Mouse (Mus musculus) lung, embryonic 14.5 days (tissue): ENCODE measurements around the gene Asb15. TPM values are rescaled to one million over a fixed set of nuclear protein-coding genes. Genes with fewer than 3 reads are reported as not detected.

ENCODE experiments used
- ATAC-seq: fragments of 200-750 bp; cut with Nextera tagmentation; 2 replicates; pipeline ENCODE4 v1.8.0; 2017; ENCODE audit warnings: mild to moderate bottlenecking, moderate TSS enrichment, moderate library complexity; ENCODE audit not compliant: insufficient read depth
- DNase-seq: peaks from one replicate; pipeline ENCODE4 v3.0.0-alpha.2; 2015
- H3K27ac ChIP-seq: fragments of 300-500 bp; sonication (generic); 2 replicates; pipeline ENCODE4 v1.5.1; 2014; ENCODE audit warnings: low read depth, mild to moderate bottlenecking, moderate library complexity
- H3K27me3 ChIP-seq: fragments of 300-500 bp; sonication (generic); 2 replicates; pipeline ENCODE4 v1.6.1; 2014; ENCODE audit warnings: low read length, control low read depth; ENCODE audit not compliant: insufficient read depth
- H3K36me3 ChIP-seq: fragments of 300-500 bp; sonication (generic); 2 replicates; pipeline ENCODE4 v1.6.1; 2014; ENCODE audit warnings: control low read depth; ENCODE audit not compliant: insufficient read depth
- H3K4me1 ChIP-seq: fragments of 300-500 bp; sonication (generic); 2 replicates; pipeline ENCODE4 v1.6.1; 2014; ENCODE audit warnings: antibody characterized with exemption, control low read depth; ENCODE audit not compliant: insufficient read depth
- H3K4me2 ChIP-seq: fragments of 300-500 bp; sonication (generic); 2 replicates; pipeline ENCODE4 v1.6.1; 2014; ENCODE audit warnings: mild to moderate bottlenecking
- H3K4me3 ChIP-seq: fragments of 300-500 bp; sonication (generic); 2 replicates; pipeline ENCODE4 v1.5.1; 2014; ENCODE audit warnings: low read depth, low read length
- H3K9ac ChIP-seq: fragments of 300-500 bp; sonication (generic); 2 replicates; pipeline ENCODE4 v1.6.1; 2014
- H3K9me3 ChIP-seq: fragments of 300-500 bp; sonication (generic); 2 replicates; pipeline ENCODE4 v1.6.1; 2016; ENCODE audit warnings: low read depth, low read length, control low read depth
- CTCF ChIP-seq: IDR thresholded peaks from 2 replicates; pipeline ENCODE4 v1.5.1; 2016; ENCODE audit warnings: antibody characterized with exemption, low read depth
- WGBS: fragments of 180-500 bp; shearing (Covaris S2); extraction: QIAGEN DNeasy Blood & Tissue Kit; methylation state at CpG from one replicate; pipeline ENCODE4 v1.1.7; 2014; 5-methylcytosine and 5-hydroxymethylcytosine counted together
- polyA plus RNA-seq: library from polyadenylated mRNA; unstranded; fragments of >200 nt; fragmentation: Nextera tagmentation; extraction: Ambion mirVana; gene quantifications from 2 replicates; pipeline ENCODE4 v1.2.1, GENCODE M21; 2014

Asb15 gene
- polyA plus RNA-seq: 0.13 TPM in 1 of 2 replicates, not detected in the other

DNA sequence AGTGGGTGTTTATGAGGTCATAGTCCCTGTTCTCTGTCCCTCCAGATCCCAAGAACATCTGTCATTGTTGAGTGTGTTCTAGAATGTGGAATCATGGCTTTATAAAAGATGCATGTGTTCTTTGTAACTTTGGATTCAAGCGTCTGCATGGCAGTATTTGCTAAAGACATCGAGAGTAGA lies at the start of gene Asb15:
Gene Asb15, plus strand, starts transcription at position 81 of the 180 bp plus-strand sequence.
- Histone ChIP-seq H3K9ac (peak within 1 kb of the TSS; percentile 56), H3K4me3 (peak within 1 kb of the TSS; percentile 57), H3K27ac (0 out of 2 replicates have a peak within 1 kb of the TSS, but pooled peaks have one; percentile 3), H3K36me3 (peaks cover 9% of the 10 kb centered on the region; the same call in 1 of the 2 replicates), H3K4me1 (peaks cover 5% of the 10 kb centered on the region), H3K27me3 (no peaks in the 10 kb centered on the region), H3K4me2 (peak within 1 kb of the TSS; percentile 75), H3K9me3 (no peaks in the 10 kb centered on the region)
- ATAC-seq (no peak), DNase-seq (no peak)
- 46% methylated on average over 2 of the region's 2 CpGs for WGBS
- TF ChIP-seq CTCF: no peak

DNA sequence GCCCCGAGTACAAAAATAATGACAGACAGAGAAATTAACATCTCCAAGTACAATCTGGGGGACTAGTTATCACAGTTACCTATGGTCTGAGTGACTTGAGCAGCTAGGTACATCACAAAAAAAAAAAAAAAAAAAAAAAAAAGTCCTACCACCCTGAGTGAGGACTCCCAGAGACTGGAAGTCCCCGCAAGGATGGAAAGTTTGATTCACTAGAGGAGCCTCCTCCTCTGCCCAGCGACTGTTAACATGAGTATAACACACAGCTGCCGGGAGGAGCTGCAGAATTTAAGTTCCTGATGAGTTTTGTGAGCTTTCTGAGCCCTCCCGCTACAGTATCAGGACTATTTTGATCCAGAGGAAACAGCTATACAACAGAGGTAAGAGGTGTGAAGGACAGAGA lies 41.4 kb upstream of the Asb15 start:
- DNase-seq (no peak), ATAC-seq (no peak)
- Histone ChIP-seq H3K9ac (no peak overlapping the region), H3K4me2 (no peak overlapping the region), H3K27ac (no peak overlapping the region), H3K4me1 (no peaks in the 10 kb centered on the region), H3K9me3 (no peaks in the 10 kb centered on the region), H3K36me3 (no peaks in the 10 kb centered on the region), H3K4me3 (no peak overlapping the region), H3K27me3 (no peaks in the 10 kb centered on the region)
- 67% methylated on average over 5 of the region's 5 CpGs for WGBS
- TF ChIP-seq CTCF: no peak

DNA sequence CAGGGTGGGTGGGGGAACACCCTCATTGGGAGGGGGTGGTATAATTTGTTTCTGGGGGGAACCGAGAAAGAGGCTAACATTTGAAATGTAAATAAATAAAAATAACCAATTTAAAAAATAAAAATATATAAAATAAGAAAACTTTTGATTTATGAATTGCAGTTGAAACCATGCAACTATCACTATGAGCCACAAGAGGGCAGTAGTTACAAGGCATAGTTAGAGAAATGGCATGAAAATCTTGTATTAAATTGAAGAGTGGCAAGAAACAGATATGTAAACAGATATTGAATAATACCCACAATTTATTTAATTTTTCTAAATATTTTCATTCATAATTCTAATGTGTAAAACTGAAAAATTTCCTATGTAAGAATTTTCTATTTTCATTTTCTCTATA lies 37.6 kb upstream of the Asb15 start:
- Histone ChIP-seq H3K9ac (no peak overlapping the region), H3K36me3 (no peaks in the 10 kb centered on the region), H3K9me3 (no peaks in the 10 kb centered on the region), H3K27me3 (no peaks in the 10 kb centered on the region), H3K4me2 (no peak overlapping the region), H3K27ac (no peak overlapping the region), H3K4me1 (no peaks in the 10 kb centered on the region), H3K4me3 (no peak overlapping the region)
- DNase-seq (peak; percentile 70), ATAC-seq (no peak)
- 3% methylated on average over 1 of the region's 1 CpGs for WGBS
- TF ChIP-seq CTCF: peak; percentile 63

GRCm38 (mm10) chr6:24504141-24504540 lies 23.8 kb upstream of the Asb15 start:
- ATAC-seq (no peak), DNase-seq (peak; percentile 51)
- no peaks in the 10 kb centered on the region for H3K9me3 ChIP-seq
- H3K27me3 ChIP-seq: no peaks in the 10 kb centered on the region
- no peaks in the 10 kb centered on the region for H3K36me3 ChIP-seq
- no peak overlapping the region for H3K4me2 ChIP-seq
- H3K27ac ChIP-seq: no peak overlapping the region
- H3K4me1 ChIP-seq: no peaks in the 10 kb centered on the region
- no peak for TF ChIP-seq CTCF
- 67% methylated on average over 2 of the region's 2 CpGs for WGBS
- no peak overlapping the region for H3K9ac ChIP-seq
- H3K4me3 ChIP-seq: no peak overlapping the region

- Histone ChIP-seq H3K27ac (0 out of 2 replicates have a peak within 1 kb of the TSS, but pooled peaks have one; percentile 18), H3K27me3 (no peaks in the 10 kb centered on the region)
- TF ChIP-seq CTCF: no peak
These were observed 13.2 kb upstream of the Asb15 start, which contains the start of gene Iqub for GRCm38 (mm10) chr6:24514552-24515284. Gene Iqub (minus strand): TSS chr6:24515067.

GRCm38 (mm10) chr6:24516197-24516596 lies 11.7 kb upstream of the Asb15 start:
- no peaks in the 10 kb centered on the region for H3K4me1 ChIP-seq
- no peak overlapping the region for H3K27ac ChIP-seq
- no peak overlapping the region for H3K4me3 ChIP-seq
- H3K9me3 ChIP-seq: no peaks in the 10 kb centered on the region
- no peaks in the 10 kb centered on the region for H3K27me3 ChIP-seq
- WGBS: 41% methylated on average over 2 of the region's 2 CpGs
- H3K36me3 ChIP-seq: peaks cover 21% of the 10 kb centered on the region
- ATAC-seq (peak; percentile 73), DNase-seq (peak; percentile 79)
- H3K9ac ChIP-seq: no peak overlapping the region
- H3K4me2 ChIP-seq: no peak overlapping the region
- TF ChIP-seq CTCF: peak; percentile 63

More at GRCm38 (mm10) chr6:24514552-24515284, 13.2 kb upstream of the Asb15 start, which contains the start of gene Iqub:
- H3K4me2 ChIP-seq: peak within 1 kb of the TSS; percentile 27
- DNase-seq (peak; percentile 77), ATAC-seq (peak; percentile 88)
- no peak within 1 kb of the TSS; the same call in 1 of the 2 replicates for H3K9ac ChIP-seq
- H3K9me3 ChIP-seq: no peaks in the 10 kb centered on the region
- WGBS: 16% methylated on average over 13 of the region's 13 CpGs
- H3K4me3 ChIP-seq: no peak within 1 kb of the TSS
- H3K36me3 ChIP-seq: peaks cover 11% of the 10 kb centered on the region
- no peaks in the 10 kb centered on the region for H3K4me1 ChIP-seq

DNA sequence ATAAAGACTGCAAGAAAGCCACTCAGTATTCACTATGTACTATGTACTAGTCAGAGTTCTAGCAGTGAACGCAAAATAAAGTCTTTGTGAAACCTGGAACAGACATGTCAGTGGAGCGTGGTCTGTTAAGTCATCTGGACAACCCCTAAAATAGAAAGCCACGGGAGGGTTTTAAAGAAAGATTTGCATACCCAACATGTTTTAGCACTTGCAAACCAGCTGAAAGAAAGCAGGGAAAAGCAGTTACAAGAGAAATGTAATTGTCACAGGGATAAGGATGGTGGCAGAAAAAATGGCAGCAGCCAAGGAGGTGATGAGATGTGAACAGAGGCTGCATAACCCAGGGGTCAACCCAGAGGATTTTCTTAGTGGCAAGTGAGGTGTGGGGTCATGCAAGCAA lies 2.2 kb upstream of the Asb15 start:
- Histone ChIP-seq H3K9me3 (no peaks in the 10 kb centered on the region), H3K4me2 (peak overlapping the region; percentile 75; the same call in 1 of the 2 replicates), H3K4me3 (no peak overlapping the region), H3K4me1 (peaks cover 5% of the 10 kb centered on the region), H3K9ac (no peak overlapping the region), H3K27me3 (no peaks in the 10 kb centered on the region), H3K36me3 (peaks cover 28% of the 10 kb centered on the region; the same call in 1 of the 2 replicates), H3K27ac (no peak overlapping the region)
- DNase-seq (no peak), ATAC-seq (no peak)
- no peak for TF ChIP-seq CTCF
- WGBS: 81% methylated on average over 3 of the region's 3 CpGs
